Mouse (Mus musculus): Measurements from ENCODE around the gene Gm3095. TPM values are rescaled to one million over a fixed set of nuclear protein-coding genes. Genes with fewer than 3 reads are reported as not detected.
"Not testable (repeated sequence)": the region's sequence is repeated elsewhere in the genome, so short reads cannot be mapped to it uniquely, and the experiment has no call there.

Gene Gm3095
- polyA plus RNA-seq (2016; fragmentation: Nextera tagmentation; extraction: Ambion mirVana) = 0.15 and 0.46 TPM in 2 replicates

GRCm38 (mm10) chr14:3963247-3963646, at the start of gene Gm3095:
Gene Gm3095, plus strand, starts transcription at chr14:3963547.
- not testable (repeated sequence) for H3K4me1 ChIP-seq; H3K9me3 ChIP-seq; H3K4me3 ChIP-seq; H3K36me3 ChIP-seq; H3K4me2 ChIP-seq (replicated peaks); H3K27ac ChIP-seq (replicated peaks); H3K27me3 ChIP-seq; ATAC-seq (ENCODE audit: low FRiP score, low read depth); H3K9ac ChIP-seq (replicated peaks)
- no CpG with 5 or more reads among the region's 2 CpGs for WGBS

- H3K4me1 ChIP-seq; H3K4me2 ChIP-seq (replicated peaks); H3K9ac ChIP-seq (replicated peaks); ATAC-seq (ENCODE audit: low FRiP score, low read depth); H3K4me3 ChIP-seq; H3K27ac ChIP-seq (replicated peaks); H3K36me3 ChIP-seq; H3K9me3 ChIP-seq; H3K27me3 ChIP-seq: not testable (repeated sequence)
- WGBS = 67% methylated on average over 1 of the region's 2 CpGs
Measured at GRCm38 (mm10) chr14:3931456-3931855, 31.9 kb upstream of the Gm3095 start, which contains the start of gene Gm3029. Gene Gm3029, plus strand, starts transcription at chr14:3931756.

GRCm38 (mm10) chr14:3998094-3998493, 34.7 kb downstream of the Gm3095 start, which contains the start of gene Gm3099:
Gene Gm3099, plus strand, starts transcription at chr14:3998394.
- not testable (repeated sequence) for H3K4me1 ChIP-seq; H3K27ac ChIP-seq (replicated peaks); H3K27me3 ChIP-seq; ATAC-seq (ENCODE audit: low FRiP score, low read depth); H3K4me2 ChIP-seq (replicated peaks); H3K9me3 ChIP-seq; H3K4me3 ChIP-seq; H3K36me3 ChIP-seq; H3K9ac ChIP-seq (replicated peaks)
- 75% methylated on average over 1 of the region's 3 CpGs for WGBS

Other genes starting within 250 kb of the Gm3095 start
- 0.63 and 1.1 TPM in 2 replicates for gene Gm3002, start 153.5 kb upstream of the Gm3095 start, polyA plus RNA-seq (2016; fragmentation: Nextera tagmentation; extraction: Ambion mirVana)
- 0.33 TPM in 1 of 2 replicates, not detected in the other for gene Gm3033, start 117.3 kb upstream of the Gm3095 start, polyA plus RNA-seq (2016; fragmentation: Nextera tagmentation; extraction: Ambion mirVana)
- gene Gm2916, start 79.4 kb upstream of the Gm3095 start, polyA plus RNA-seq (2016; fragmentation: Nextera tagmentation; extraction: Ambion mirVana) = not detected in 2 replicates
- gene Gm3029, start 31.8 kb upstream of the Gm3095 start, polyA plus RNA-seq (2016; fragmentation: Nextera tagmentation; extraction: Ambion mirVana) = not detected in 2 replicates
- not detected in 2 replicates for gene Gm3099, start 34.8 kb downstream of the Gm3095 start, polyA plus RNA-seq (2016; fragmentation: Nextera tagmentation; extraction: Ambion mirVana)
- gene Gm5796, start 60.4 kb downstream of the Gm3095 start, polyA plus RNA-seq (2016; fragmentation: Nextera tagmentation; extraction: Ambion mirVana) = 0.55 and 1.1 TPM in 2 replicates
- not detected in 2 replicates for gene Gm3115, start 120.6 kb downstream of the Gm3095 start, polyA plus RNA-seq (2016; fragmentation: Nextera tagmentation; extraction: Ambion mirVana)
- gene Gm8108, start 147.0 kb downstream of the Gm3095 start, polyA plus RNA-seq (2016; fragmentation: Nextera tagmentation; extraction: Ambion mirVana) = 0.33 and 1.2 TPM in 2 replicates
- not detected in 2 replicates for gene Gm3127, start 201.5 kb downstream of the Gm3095 start, polyA plus RNA-seq (2016; fragmentation: Nextera tagmentation; extraction: Ambion mirVana)
- 1.2 and 1.6 TPM in 2 replicates for gene Gm2974, start 219.0 kb downstream of the Gm3095 start, polyA plus RNA-seq (2016; fragmentation: Nextera tagmentation; extraction: Ambion mirVana)